Mouse (Mus musculus): Measurements from ENCODE around the gene Erg.

The Erg gene

GRCm38 (mm10) chr16:95478558-95478957 lies 107.8 kb downstream of the Erg start:
- no peak for DNase-seq (ENCODE audit: low spot score)

- DNase-seq (ENCODE audit: low spot score), result no peak
These were observed 111.4 kb downstream of the Erg start for GRCm38 (mm10) chr16:95475041-95475440.

GRCm38 (mm10) chr16:95473946-95474345 lies 112.4 kb downstream of the Erg start:
- DNase-seq (ENCODE audit: low spot score), result no peak

- no peak for DNase-seq (ENCODE audit: low spot score)
These were observed 113.6 kb downstream of the Erg start for GRCm38 (mm10) chr16:95472771-95473170.

- DNase-seq (ENCODE audit: low spot score), result no peak
These were observed 116.9 kb downstream of the Erg start for GRCm38 (mm10) chr16:95469262-95470139.

GRCm38 (mm10) chr16:95467893-95468292 lies 118.5 kb downstream of the Erg start:
- no peak for DNase-seq (ENCODE audit: low spot score)

GRCm38 (mm10) chr16:95466548-95466947 lies 119.8 kb downstream of the Erg start:
- peak; percentile 16 for DNase-seq (ENCODE audit: low spot score)

- DNase-seq (ENCODE audit: low spot score), result no peak
These were observed 121.8 kb downstream of the Erg start for GRCm38 (mm10) chr16:95464609-95465008.

GRCm38 (mm10) chr16:95463796-95464195 lies 122.6 kb downstream of the Erg start:
- no peak for DNase-seq (ENCODE audit: low spot score)

GRCm38 (mm10) chr16:95461941-95462340 lies 124.5 kb downstream of the Erg start:
- no peak for DNase-seq (ENCODE audit: low spot score)

- DNase-seq (ENCODE audit: low spot score), result no peak
These were observed 126.1 kb downstream of the Erg start for GRCm38 (mm10) chr16:95460336-95460735.

GRCm38 (mm10) chr16:95459325-95459691 lies 127.1 kb downstream of the Erg start:
- DNase-seq (ENCODE audit: low spot score), result no peak

- no peak for DNase-seq (ENCODE audit: low spot score)
These were observed 127.6 kb downstream of the Erg start for GRCm38 (mm10) chr16:95458590-95459324.

- no peak for DNase-seq (ENCODE audit: low spot score)
These were observed 129.4 kb downstream of the Erg start for GRCm38 (mm10) chr16:95457006-95457405.

- DNase-seq (ENCODE audit: low spot score), result no peak
These were observed 130.5 kb downstream of the Erg start for GRCm38 (mm10) chr16:95455896-95456295.

GRCm38 (mm10) chr16:95455461-95455860 lies 130.9 kb downstream of the Erg start:
- DNase-seq (ENCODE audit: low spot score), result no peak

GRCm38 (mm10) chr16:95452411-95452810 lies 134.0 kb downstream of the Erg start:
- no peak for DNase-seq (ENCODE audit: low spot score)

GRCm38 (mm10) chr16:95449361-95449725 lies 137.1 kb downstream of the Erg start:
- no peak for DNase-seq (ENCODE audit: low spot score)

- no peak for DNase-seq (ENCODE audit: low spot score)
These were observed 137.6 kb downstream of the Erg start for GRCm38 (mm10) chr16:95448643-95449360.

- no peak for DNase-seq (ENCODE audit: low spot score)
These were observed 138.5 kb downstream of the Erg start for GRCm38 (mm10) chr16:95447896-95448295.

GRCm38 (mm10) chr16:95446368-95446767 lies 140.0 kb downstream of the Erg start:
- no peak for DNase-seq (ENCODE audit: low spot score)

- no peak for DNase-seq (ENCODE audit: low spot score)
These were observed 144.4 kb downstream of the Erg start for GRCm38 (mm10) chr16:95442023-95442422.

GRCm38 (mm10) chr16:95441179-95441578 lies 145.2 kb downstream of the Erg start:
- DNase-seq (ENCODE audit: low spot score), result no peak
